Mouse (Mus musculus) heart, embryonic 12.5 days (tissue): ENCODE measurements around the gene Sh3pxd2a. TPM values are rescaled to one million over a fixed set of nuclear protein-coding genes. Genes with fewer than 3 reads are reported as not detected.

Source experiments
- ATAC-seq: fragments of 200-750 bp; cut with Nextera tagmentation; 2 replicates; pipeline ENCODE4 v1.8.0; 2017; ENCODE audit warnings: moderate TSS enrichment, moderate library complexity; ENCODE audit not compliant: insufficient number of reproducible peaks, low FRiP score
- H3K27ac ChIP-seq: fragments of 300-500 bp; sonication (generic); 2 replicates; pipeline ENCODE4 v1.5.1; 2016; ENCODE audit warnings: mild to moderate bottlenecking, moderate library complexity; ENCODE audit not compliant: poor library complexity, severe bottlenecking
- H3K27me3 ChIP-seq: fragments of 300-500 bp; sonication (generic); replicated peaks from 2 replicates; pipeline ENCODE4 v1.6.1; 2016; ENCODE audit warnings: mild to moderate bottlenecking, moderate library complexity
- H3K36me3 ChIP-seq: fragments of 300-500 bp; sonication (generic); 2 replicates; pipeline ENCODE4 v1.6.1; 2016; ENCODE audit warnings: mild to moderate bottlenecking, moderate library complexity
- H3K4me1 ChIP-seq: fragments of 300-500 bp; sonication (generic); replicated peaks from 2 replicates; pipeline ENCODE4 v1.6.1; 2016; ENCODE audit warnings: mild to moderate bottlenecking
- H3K4me2 ChIP-seq: fragments of 300-500 bp; sonication (generic); 2 replicates; pipeline ENCODE4 v1.6.1; 2016; ENCODE audit warnings: mild to moderate bottlenecking, moderate library complexity
- H3K4me3 ChIP-seq: fragments of 300-500 bp; sonication (generic); 2 replicates; pipeline ENCODE4 v1.5.1; 2016; ENCODE audit warnings: mild to moderate bottlenecking
- H3K9ac ChIP-seq: fragments of 300-500 bp; sonication (generic); 2 replicates; pipeline ENCODE4 v1.6.1; 2016; ENCODE audit warnings: mild to moderate bottlenecking, moderate library complexity
- H3K9me3 ChIP-seq: fragments of 300-500 bp; sonication (generic); replicated peaks from 2 replicates; pipeline ENCODE4 v1.6.1; 2016; ENCODE audit warnings: mild to moderate bottlenecking, moderate library complexity
- WGBS: fragments of 180-500 bp; shearing (Covaris S2); methylation state at CpG from one replicate; pipeline ENCODE4 v1.1.7; 2016; 5-methylcytosine and 5-hydroxymethylcytosine counted together
- polyA plus RNA-seq: library from polyadenylated mRNA; unstranded; fragments of >200 nt; fragmentation: Nextera tagmentation; extraction: Ambion mirVana; gene quantifications from 2 replicates; pipeline ENCODE4 v1.2.1, GENCODE M21; 2016

Gene Sh3pxd2a
- polyA plus RNA-seq, 1 experiment from 2014 or later, result 6.2 TPM

- WGBS, result 73% methylated on average over 7 of the region's 7 CpGs
- Histone ChIP-seq H3K9ac (no peak overlapping the region), H3K4me3 (no peak overlapping the region), H3K9me3 (no peaks in the 10 kb centered on the region), H3K27me3 (no peaks in the 10 kb centered on the region), H3K36me3 (no peaks in the 10 kb centered on the region), H3K4me2 (no peak overlapping the region), H3K27ac (no peak overlapping the region), H3K4me1 (peaks cover 46% of the 10 kb centered on the region)
- no peak for ATAC-seq
Measured at GRCm38 (mm10) chr19:47337191-47337590, 127.0 kb downstream of the Sh3pxd2a start.

GRCm38 (mm10) chr19:47335262-47335661 is 128.9 kb downstream of the Sh3pxd2a start:
- H3K9ac ChIP-seq, result 0 out of 2 replicates have a peak overlapping the region, but pooled peaks have one; percentile 10
- no peak overlapping the region; the same call in 1 of the 2 replicates for H3K27ac ChIP-seq
- peaks cover 62% of the 10 kb centered on the region for H3K4me1 ChIP-seq
- H3K27me3 ChIP-seq, result no peaks in the 10 kb centered on the region
- no peak overlapping the region for H3K4me2 ChIP-seq
- no peak for ATAC-seq
- H3K9me3 ChIP-seq, result no peaks in the 10 kb centered on the region
- H3K4me3 ChIP-seq, result no peak overlapping the region
- WGBS, result 56% methylated on average over 6 of the region's 6 CpGs
- no peaks in the 10 kb centered on the region for H3K36me3 ChIP-seq

- Histone ChIP-seq H3K9me3 (no peaks in the 10 kb centered on the region), H3K4me1 (peaks cover 66% of the 10 kb centered on the region), H3K36me3 (no peaks in the 10 kb centered on the region), H3K4me2 (no peak overlapping the region), H3K4me3 (no peak overlapping the region), H3K27ac (no peak overlapping the region), H3K9ac (0 out of 2 replicates have a peak overlapping the region, but pooled peaks have one; percentile 25), H3K27me3 (no peaks in the 10 kb centered on the region)
- no peak for ATAC-seq
- 62% methylated on average over 17 of the region's 17 CpGs for WGBS
Measured at GRCm38 (mm10) chr19:47334713-47335112, 129.5 kb downstream of the Sh3pxd2a start.

- Histone ChIP-seq H3K36me3 (no peaks in the 10 kb centered on the region), H3K4me2 (peak overlapping the region; percentile 41), H3K27me3 (no peaks in the 10 kb centered on the region), H3K9ac (peak overlapping the region; percentile 38; the same call in 1 of the 2 replicates), H3K27ac (peak overlapping the region; percentile 75), H3K4me1 (peaks cover 77% of the 10 kb centered on the region), H3K9me3 (no peaks in the 10 kb centered on the region), H3K4me3 (no peak overlapping the region)
- 10% methylated on average over 10 of the region's 10 CpGs for WGBS
- ATAC-seq, result peak; percentile 82
Measured at GRCm38 (mm10) chr19:47330743-47331227, 133.4 kb downstream of the Sh3pxd2a start.

GRCm38 (mm10) chr19:47329102-47329501 is 135.1 kb downstream of the Sh3pxd2a start:
- H3K4me2 ChIP-seq, result no peak overlapping the region
- H3K27ac ChIP-seq, result no peak overlapping the region
- no peaks in the 10 kb centered on the region for H3K36me3 ChIP-seq
- ATAC-seq, result no peak
- no peaks in the 10 kb centered on the region for H3K27me3 ChIP-seq
- WGBS, result 79% methylated on average over 1 of the region's 1 CpGs
- H3K4me3 ChIP-seq, result no peak overlapping the region
- peaks cover 66% of the 10 kb centered on the region for H3K4me1 ChIP-seq
- H3K9me3 ChIP-seq, result no peaks in the 10 kb centered on the region
- 0 out of 2 replicates have a peak overlapping the region, but pooled peaks have one; percentile 29 for H3K9ac ChIP-seq

- Histone ChIP-seq H3K4me3 (no peak overlapping the region), H3K27me3 (no peaks in the 10 kb centered on the region), H3K36me3 (no peaks in the 10 kb centered on the region), H3K4me1 (peaks cover 61% of the 10 kb centered on the region), H3K9me3 (no peaks in the 10 kb centered on the region), H3K4me2 (no peak overlapping the region), H3K9ac (0 out of 2 replicates have a peak overlapping the region, but pooled peaks have one; percentile 29), H3K27ac (no peak overlapping the region)
- 28% methylated on average over 11 of the region's 11 CpGs for WGBS
- no peak for ATAC-seq
Measured at GRCm38 (mm10) chr19:47327896-47328882, 136.0 kb downstream of the Sh3pxd2a start.

GRCm38 (mm10) chr19:47325881-47326280 is 138.3 kb downstream of the Sh3pxd2a start:
- Histone ChIP-seq H3K9me3 (no peaks in the 10 kb centered on the region), H3K9ac (no peak overlapping the region), H3K4me1 (peaks cover 57% of the 10 kb centered on the region), H3K27me3 (no peaks in the 10 kb centered on the region), H3K27ac (peak overlapping the region; percentile 40; the same call in 1 of the 2 replicates), H3K36me3 (no peaks in the 10 kb centered on the region), H3K4me3 (no peak overlapping the region), H3K4me2 (no peak overlapping the region)
- 50% methylated on average over 5 of the region's 5 CpGs for WGBS
- no peak for ATAC-seq

GRCm38 (mm10) chr19:47323096-47323849 is 140.9 kb downstream of the Sh3pxd2a start:
- Histone ChIP-seq H3K9me3 (no peaks in the 10 kb centered on the region), H3K27ac (no peak overlapping the region), H3K36me3 (no peaks in the 10 kb centered on the region), H3K4me3 (no peak overlapping the region), H3K27me3 (no peaks in the 10 kb centered on the region), H3K4me1 (peaks cover 63% of the 10 kb centered on the region), H3K4me2 (no peak overlapping the region), H3K9ac (no peak overlapping the region)
- ATAC-seq, result no peak
- 78% methylated on average over 11 of the region's 11 CpGs for WGBS

- Histone ChIP-seq H3K9me3 (no peaks in the 10 kb centered on the region), H3K4me2 (peak overlapping the region; percentile 48), H3K27me3 (no peaks in the 10 kb centered on the region), H3K4me1 (peaks cover 72% of the 10 kb centered on the region), H3K36me3 (no peaks in the 10 kb centered on the region), H3K27ac (peak overlapping the region; percentile 69), H3K4me3 (peak overlapping the region; percentile 11; the same call in 1 of the 2 replicates), H3K9ac (peak overlapping the region; percentile 39)
- ATAC-seq, result peak; percentile 58
- WGBS, result 9% methylated on average over 8 of the region's 8 CpGs
Measured at GRCm38 (mm10) chr19:47320331-47320668, 143.9 kb downstream of the Sh3pxd2a start.

GRCm38 (mm10) chr19:47319521-47320330 is 144.5 kb downstream of the Sh3pxd2a start:
- Histone ChIP-seq H3K27ac (peak overlapping the region; percentile 69), H3K36me3 (no peaks in the 10 kb centered on the region), H3K4me2 (peak overlapping the region; percentile 48), H3K4me1 (peaks cover 77% of the 10 kb centered on the region), H3K27me3 (no peaks in the 10 kb centered on the region), H3K4me3 (peak overlapping the region; percentile 11; the same call in 1 of the 2 replicates), H3K9me3 (no peaks in the 10 kb centered on the region), H3K9ac (peak overlapping the region; percentile 39)
- 55% methylated on average over 10 of the region's 10 CpGs for WGBS
- no peak for ATAC-seq
